Mouse (Mus musculus) liver, adult 2 months (tissue): ENCODE measurements around the gene Dcun1d3.

Source experiments
- CTCF ChIP-seq: fragments of 200-500 bp; IDR thresholded peaks from 2 replicates; pipeline ENCODE4 v1.5.1; 2011; ENCODE audit warnings: low read depth, low read length, control low read depth
- POLR2A ChIP-seq: fragments of 200-500 bp; IDR thresholded peaks from 2 replicates; pipeline ENCODE4 v1.6.1; 2011; ENCODE audit warnings: low read length, control low read depth; ENCODE audit not compliant: insufficient read depth; ENCODE audit errors: extremely low read depth

- TF ChIP-seq POLR2A: no peak
- no peak for TF ChIP-seq CTCF
These were observed 14.9 kb downstream of the Dcun1d3 start for GRCm38 (mm10) chr7:119881229-119881628.
